Mouse (Mus musculus) spleen, adult 2 months (tissue): ENCODE data around the gene Rnaseh1. TPM values are rescaled to one million over a fixed set of nuclear protein-coding genes. Genes with fewer than 3 reads are reported as not detected.
A peak's percentile ranks its signal among the peaks of the same experiment; 100 is the strongest.

ENCODE experiments used
- DNase-seq, 2 experiments: peaks; one replicate each; pipeline versions ENCODE4 v3.0.0 to v3.0.0-alpha.2; 2012 to 2021; ENCODE audit warnings: low spot score in 2 of 2, low read depth in 1 of 2
- H3K27ac ChIP-seq: fragments of 200-500 bp; 2 replicates; pipeline ENCODE4 v1.5.1; 2012; ENCODE audit warnings: low read length, inconsistent platforms; ENCODE audit not compliant: insufficient read depth
- H3K27me3 ChIP-seq: fragments of 200-500 bp; 2 replicates; pipeline ENCODE4 v1.6.1; 2012; ENCODE audit warnings: mild to moderate bottlenecking, moderate library complexity, low read length, inconsistent platforms; ENCODE audit not compliant: control insufficient read depth, insufficient read depth
- H3K36me3 ChIP-seq: fragments of 200-500 bp; 2 replicates; pipeline ENCODE4 v1.6.1; 2012; ENCODE audit warnings: mild to moderate bottlenecking, low read length, inconsistent platforms; ENCODE audit not compliant: control insufficient read depth, insufficient read depth
- H3K4me1 ChIP-seq: fragments of 200-500 bp; 2 replicates; pipeline ENCODE4 v1.6.1; 2011; ENCODE audit warnings: inconsistent platforms; ENCODE audit not compliant: control insufficient read depth, insufficient read depth, insufficient read length
- H3K4me3 ChIP-seq: fragments of 200-500 bp; 2 replicates; pipeline ENCODE4 v1.5.1; 2011; ENCODE audit warnings: mild to moderate bottlenecking, inconsistent platforms; ENCODE audit not compliant: insufficient read depth, insufficient read length; ENCODE audit errors: extremely low read depth
- CTCF ChIP-seq: fragments of 200-500 bp; IDR thresholded peaks from 2 replicates; pipeline ENCODE4 v1.5.1; 2011; ENCODE audit warnings: mild to moderate bottlenecking, inconsistent platforms; ENCODE audit not compliant: insufficient read depth, insufficient read length, insufficient replicate concordance; ENCODE audit errors: extremely low read depth
- POLR2A ChIP-seq: fragments of 200-500 bp; IDR thresholded peaks from 2 replicates; pipeline ENCODE4 v1.6.1; 2011; ENCODE audit warnings: low read depth, low read length, inconsistent platforms
- WGBS: fragments of 180-500 bp; shearing (Covaris S2); methylation state at CpG from one replicate; pipeline ENCODE4 v1.1.7; 2018; 5-methylcytosine and 5-hydroxymethylcytosine counted together
- polyA plus RNA-seq: library from polyadenylated mRNA; depleted of rRNA; stranded (reverse); fragments of >200 nt; gene quantifications from 2 replicates; pipeline ENCODE4 v1.2.3, GENCODE M21; 2012

The Rnaseh1 gene
- polyA plus RNA-seq, 1 experiment, result 10.2 TPM

- no peaks in the 10 kb centered on the region for H3K27me3 ChIP-seq
- H3K4me3 ChIP-seq, result no peak overlapping the region
- WGBS, result 80% methylated on average over 14 of the region's 14 CpGs
- DNase-seq, result no peak
- peaks cover 21% of the 10 kb centered on the region for H3K36me3 ChIP-seq
- TF ChIP-seq POLR2A, result no peak
- no peak for TF ChIP-seq CTCF
- H3K4me1 ChIP-seq, result no peaks in the 10 kb centered on the region
- H3K27ac ChIP-seq, result no peak overlapping the region
These were observed 48.6 kb downstream of the Rnaseh1 start for GRCm38 (mm10) chr12:28697821-28698595.

GRCm38 (mm10) chr12:28699086-28699485 is 49.7 kb downstream of the Rnaseh1 start:
- Histone ChIP-seq H3K27ac (no peak overlapping the region), H3K27me3 (no peaks in the 10 kb centered on the region), H3K4me3 (no peak overlapping the region), H3K36me3 (peaks cover 20% of the 10 kb centered on the region), H3K4me1 (no peaks in the 10 kb centered on the region)
- no peak for DNase-seq
- WGBS, result 94% methylated on average over 5 of the region's 5 CpGs
- TF ChIP-seq POLR2A, result no peak

GRCm38 (mm10) chr12:28699656-28700055 is 50.3 kb downstream of the Rnaseh1 start:
- H3K4me1 ChIP-seq, result no peaks in the 10 kb centered on the region
- H3K27ac ChIP-seq, result no peak overlapping the region
- peak; percentile 12 to 53 for DNase-seq

DNA sequence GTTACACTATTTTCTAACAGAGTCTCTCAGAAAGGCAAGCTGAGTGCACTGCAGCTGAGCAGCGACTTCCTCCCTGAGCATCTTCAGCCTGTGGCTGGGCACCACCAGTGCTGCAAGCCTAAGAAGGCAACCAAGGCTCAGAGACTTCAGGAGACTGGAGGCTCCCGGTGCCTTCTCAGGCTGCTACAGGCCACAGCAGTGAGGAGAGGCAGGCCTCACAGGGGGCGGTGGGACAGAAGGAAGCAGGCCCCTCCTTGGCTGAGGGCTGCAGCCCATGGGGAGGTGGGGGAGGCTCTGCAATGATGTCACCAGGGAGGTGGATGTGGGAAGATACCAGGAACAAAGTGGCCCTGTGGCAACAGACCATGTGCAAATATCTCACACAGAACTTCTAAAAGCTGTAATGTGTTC is 50.7 kb downstream of the Rnaseh1 start:
- no peak overlapping the region for H3K27ac ChIP-seq
- H3K27me3 ChIP-seq, result no peaks in the 10 kb centered on the region
- peaks cover 14% of the 10 kb centered on the region for H3K36me3 ChIP-seq
- no peaks in the 10 kb centered on the region for H3K4me1 ChIP-seq
- 62% methylated on average over 3 of the region's 3 CpGs for WGBS
- H3K4me3 ChIP-seq, result no peak overlapping the region
- TF ChIP-seq CTCF (no peak), POLR2A (no peak)
- no peak for DNase-seq

More at GRCm38 (mm10) chr12:28699656-28700055, 50.3 kb downstream of the Rnaseh1 start:
- peaks cover 16% of the 10 kb centered on the region for H3K36me3 ChIP-seq
- H3K4me3 ChIP-seq, result no peak overlapping the region
- TF ChIP-seq CTCF (peak; percentile 76; the same call in 1 of the 2 replicates), POLR2A (no peak)
- 38% methylated on average over 6 of the region's 6 CpGs for WGBS
- H3K27me3 ChIP-seq, result no peaks in the 10 kb centered on the region

GRCm38 (mm10) chr12:28700561-28701025 is 51.2 kb downstream of the Rnaseh1 start:
- H3K27me3 ChIP-seq, result no peaks in the 10 kb centered on the region
- no peak for DNase-seq
- H3K36me3 ChIP-seq, result peaks cover 12% of the 10 kb centered on the region
- TF ChIP-seq CTCF (no peak), POLR2A (no peak)
- WGBS, result 90% methylated on average over 19 of the region's 19 CpGs
- no peaks in the 10 kb centered on the region for H3K4me1 ChIP-seq
- no peak overlapping the region for H3K27ac ChIP-seq
- H3K4me3 ChIP-seq, result no peak overlapping the region

DNA sequence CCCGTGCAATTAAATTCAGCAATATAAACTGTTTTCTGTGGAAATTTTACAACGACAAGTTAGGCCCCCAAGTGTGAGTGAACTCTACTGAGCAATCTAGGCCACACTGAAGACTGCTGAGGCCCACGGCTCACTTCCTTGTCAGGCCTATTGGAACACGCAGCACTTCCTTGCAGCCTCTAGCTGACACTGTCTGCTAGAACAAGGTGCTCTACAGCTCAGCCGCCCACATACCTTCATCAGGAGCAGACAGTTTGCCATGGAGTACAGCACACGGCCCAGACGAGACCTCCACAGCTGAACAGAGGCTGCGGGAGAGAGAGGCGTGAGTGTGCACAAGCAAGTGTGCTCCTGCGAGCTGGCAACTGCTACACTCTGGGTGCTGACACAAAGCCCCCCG is 51.9 kb downstream of the Rnaseh1 start:
- TF ChIP-seq POLR2A, result no peak
- no peak for TF ChIP-seq CTCF
- Histone ChIP-seq H3K27ac (no peak overlapping the region), H3K4me1 (no peaks in the 10 kb centered on the region), H3K4me3 (no peak overlapping the region), H3K36me3 (peaks cover 5% of the 10 kb centered on the region), H3K27me3 (no peaks in the 10 kb centered on the region)
- DNase-seq, result no peak
- WGBS, result 89% methylated on average over 11 of the region's 11 CpGs

- Histone ChIP-seq H3K4me3 (no peak overlapping the region), H3K36me3 (peaks cover 3% of the 10 kb centered on the region; the same call in 1 of the 2 replicates), H3K4me1 (no peaks in the 10 kb centered on the region), H3K27ac (no peak overlapping the region), H3K27me3 (no peaks in the 10 kb centered on the region)
- DNase-seq, result no peak
- WGBS, result 80% methylated on average over 12 of the region's 12 CpGs
- TF ChIP-seq POLR2A, result no peak
- no peak for TF ChIP-seq CTCF
These were observed 55.0 kb downstream of the Rnaseh1 start for GRCm38 (mm10) chr12:28704381-28704780.
